Mouse (Mus musculus) C2C12 (cell line): Measurements from ENCODE around the gene Slc12a5.

Source experiments
- CEBPB ChIP-seq: IDR thresholded peaks from one replicate; pipeline ENCODE4 v1.6.1; 2011; ENCODE audit warnings: low read depth, mild to moderate bottlenecking, control low read depth, moderate library complexity
- CTCF ChIP-seq: IDR thresholded peaks from one replicate; pipeline ENCODE4 v1.5.1; 2011; ENCODE audit not compliant: control insufficient read depth, insufficient read depth, insufficient read length
- FOSL1 ChIP-seq: IDR thresholded peaks from one replicate; pipeline ENCODE4 v1.8.0; 2011; ENCODE audit warnings: mild to moderate bottlenecking, low read length; ENCODE audit not compliant: poor library complexity, insufficient read depth, severe bottlenecking
- MAX ChIP-seq: IDR thresholded peaks from one replicate; pipeline ENCODE4 v1.6.1; 2011; ENCODE audit warnings: mild to moderate bottlenecking, control low read depth
- MYOD1 ChIP-seq: IDR thresholded peaks from one replicate; pipeline ENCODE4 v1.6.1; 2011; ENCODE audit warnings: low read depth; ENCODE audit not compliant: control insufficient read depth, insufficient read length
- MYOG ChIP-seq: IDR thresholded peaks from one replicate; pipeline ENCODE4 v1.6.1; 2011; ENCODE audit not compliant: control insufficient read depth, insufficient read length; ENCODE audit errors: extremely low read depth
- USF1 ChIP-seq: IDR thresholded peaks from one replicate; pipeline ENCODE4 v1.6.1; 2011; ENCODE audit warnings: low read depth, mild to moderate bottlenecking, control low read depth, moderate library complexity

DNA sequence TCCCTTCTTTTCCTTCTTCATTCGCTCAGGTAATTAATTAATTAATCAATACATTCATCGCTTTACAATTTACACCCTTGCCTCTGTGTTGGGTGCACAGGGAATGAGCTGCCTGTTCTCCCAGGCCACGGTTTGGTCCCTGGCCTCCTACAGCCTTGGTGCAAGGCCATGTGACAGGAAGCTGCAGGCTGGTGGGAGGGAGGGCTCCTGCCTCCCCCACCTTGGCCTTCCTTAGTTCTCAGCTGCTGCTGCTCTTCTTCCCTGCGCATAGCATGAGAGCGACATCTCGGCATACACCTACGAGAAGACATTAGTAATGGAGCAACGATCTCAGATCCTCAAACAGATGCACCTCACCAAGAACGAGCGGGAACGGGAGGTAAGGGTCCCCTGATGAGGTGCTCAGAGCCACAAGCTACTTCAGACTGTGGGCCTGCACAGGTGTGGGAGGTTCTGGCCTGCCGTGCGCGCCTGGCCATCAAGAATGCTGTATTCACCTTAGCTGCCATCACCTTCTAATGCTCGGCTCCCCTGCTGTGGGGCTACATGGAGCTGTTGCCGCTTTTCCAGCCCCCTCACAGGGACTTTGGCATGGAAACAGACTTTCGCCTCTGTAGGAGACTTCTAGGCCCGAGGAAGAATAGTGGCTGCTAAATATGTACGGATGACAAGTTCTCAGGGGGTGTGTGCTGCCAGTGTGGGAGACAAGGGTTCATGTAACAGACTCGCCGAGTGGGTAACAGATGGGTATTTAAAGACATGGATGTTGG lies 34.2 kb downstream of the Slc12a5 start:
- TF ChIP-seq CTCF = no peak
- TF ChIP-seq USF1 = no peak
- TF ChIP-seq MAX = no peak
- TF ChIP-seq CEBPB = no peak
- no peak for TF ChIP-seq FOSL1
- TF ChIP-seq MYOD1 = no peak
- no peak for TF ChIP-seq MYOG
